Mouse (Mus musculus) MEL (cell line): ENCODE results near the gene Acacb. TPM values are rescaled to one million over a fixed set of nuclear protein-coding genes. Genes with fewer than 3 reads are reported as not detected.

Source experiments
- DNase-seq: peaks from one replicate; pipeline ENCODE4 v3.0.0; 2011; ENCODE audit warnings: low read depth, low spot score
- H3K27ac ChIP-seq: 2 replicates; pipeline ENCODE4 v1.5.1; 2012; ENCODE audit warnings: low read depth, mild to moderate bottlenecking, control low read depth, low read length, moderate library complexity; ENCODE audit not compliant: control insufficient read depth
- H3K27me3 ChIP-seq, 2 experiments: fragments of 150-350 bp in 1 of 2; sonication (generic) in 1 of 2; 2 replicates each; pipeline ENCODE4 v1.6.1; 2012; ENCODE audit warnings: low read length in 2 of 2, mild to moderate bottlenecking in 2 of 2, improper control_type of control experiment in 1 of 2, moderate library complexity in 1 of 2; ENCODE audit not compliant: insufficient read depth in 2 of 2, control insufficient read depth in 1 of 2
- H3K36me3 ChIP-seq, 2 experiments: 2 replicates each; pipeline ENCODE4 v1.6.1; 2012 to 2014; ENCODE audit warnings: low read length in 2 of 2, improper control_type of control experiment in 1 of 2, inconsistent platforms in 1 of 2, mild to moderate bottlenecking in 1 of 2; ENCODE audit not compliant: insufficient read depth in 2 of 2, control insufficient read depth in 1 of 2
- H3K4me1 ChIP-seq, 2 experiments: fragments of 150-350 bp in 1 of 2; sonication (generic) in 1 of 2; 2 replicates each; pipeline ENCODE4 v1.6.1; 2012; ENCODE audit warnings: low read length in 2 of 2, improper control_type of control experiment in 1 of 2, mild to moderate bottlenecking in 1 of 2; ENCODE audit not compliant: insufficient read depth in 2 of 2, control insufficient read depth in 1 of 2
- H3K4me3 ChIP-seq, 2 experiments: fragments of 150-350 bp in 1 of 2; sonication (generic) in 1 of 2; 2 replicates each; pipeline ENCODE4 v1.5.1; 2012; ENCODE audit warnings: low read depth in 2 of 2, low read length in 2 of 2, mild to moderate bottlenecking in 2 of 2, moderate library complexity in 2 of 2, control low read depth in 1 of 2, improper control_type of control experiment in 1 of 2; ENCODE audit not compliant: control insufficient read depth in 1 of 2, insufficient read depth in 1 of 2
- H3K79me2 ChIP-seq: 2 replicates; pipeline ENCODE4 v1.6.1; 2012; ENCODE audit warnings: mild to moderate bottlenecking, low read length, moderate library complexity; ENCODE audit not compliant: control insufficient read depth, poor library complexity, insufficient read depth
- H3K9ac ChIP-seq: 2 replicates; pipeline ENCODE4 v1.6.1; 2012; ENCODE audit warnings: low read depth, mild to moderate bottlenecking, control low read depth, low read length, moderate library complexity; ENCODE audit not compliant: control insufficient read depth, poor library complexity, severe bottlenecking
- H3K9me3 ChIP-seq: fragments of 150-350 bp; sonication (generic); replicated peaks from 2 replicates; pipeline ENCODE4 v1.6.1; 2012; ENCODE audit warnings: mild to moderate bottlenecking, low read length, improper control_type of control experiment, moderate library complexity; ENCODE audit not compliant: insufficient read depth
- BHLHE40 ChIP-seq: IDR thresholded peaks from 2 replicates; pipeline ENCODE4 v1.6.1; 2012; ENCODE audit warnings: low read depth, mild to moderate bottlenecking, inconsistent platforms, low read length, improper control_type of control experiment, borderline replicate concordance
- CTCF ChIP-seq, 3 experiments: IDR thresholded peaks in 2 of 3; conservative IDR thresholded peaks in 1 of 3; 2 replicates each; pipeline ENCODE4 v1.5.1; 2011 to 2012; ENCODE audit warnings: low read length in 3 of 3, low read depth in 2 of 3, mild to moderate bottlenecking in 2 of 3, improper control_type of control experiment in 1 of 3, inconsistent platforms in 1 of 3, mixed read lengths in 1 of 3, moderate library complexity in 1 of 3; ENCODE audit not compliant: control insufficient read depth in 1 of 3, insufficient read depth in 1 of 3, poor library complexity in 1 of 3, severe bottlenecking in 1 of 3
- E2F4 ChIP-seq: IDR thresholded peaks from 2 replicates; pipeline ENCODE4 v1.6.1; 2011; ENCODE audit warnings: low read depth, low read length, improper control_type of control experiment, borderline replicate concordance
- ELF1 ChIP-seq: IDR thresholded peaks from 2 replicates; pipeline ENCODE4 v1.6.1; 2014; ENCODE audit warnings: low read depth, mild to moderate bottlenecking, inconsistent platforms, low read length, improper control_type of control experiment, moderate library complexity
- EP300 ChIP-seq, 2 experiments: IDR thresholded peaks; 2 replicates each; pipeline ENCODE4 v1.6.1; 2011; ENCODE audit warnings: improper control_type of control experiment in 2 of 2, low read length in 2 of 2, low read depth in 1 of 2, mild to moderate bottlenecking in 1 of 2
- ETS1 ChIP-seq: IDR thresholded peaks from 2 replicates; pipeline ENCODE4 v1.6.1; 2012; ENCODE audit warnings: low read depth, mild to moderate bottlenecking, inconsistent platforms, low read length, improper control_type of control experiment, moderate library complexity
- GATA1 ChIP-seq: IDR thresholded peaks from 2 replicates; pipeline ENCODE4 v1.6.1; 2011; ENCODE audit warnings: low read depth, low read length, improper control_type of control experiment
- JUND ChIP-seq: IDR thresholded peaks from 2 replicates; pipeline ENCODE4 v1.6.1; 2011; ENCODE audit warnings: low read depth, mild to moderate bottlenecking, improper control_type of control experiment, low read length
- KAT2A ChIP-seq: conservative IDR thresholded peaks from 2 replicates; pipeline ENCODE4 v1.6.1; 2012; ENCODE audit warnings: low read depth, low read length, improper control_type of control experiment, inconsistent platforms
- MAFK ChIP-seq: IDR thresholded peaks from 2 replicates; pipeline ENCODE4 v1.6.1; 2011; ENCODE audit warnings: low read depth, mild to moderate bottlenecking, low read length, improper control_type of control experiment, borderline replicate concordance
- MEF2A ChIP-seq: IDR thresholded peaks from 2 replicates; pipeline ENCODE4 v1.6.1; 2014; ENCODE audit warnings: low read depth, mild to moderate bottlenecking, inconsistent platforms, low read length, improper control_type of control experiment; ENCODE audit not compliant: poor library complexity, insufficient replicate concordance, severe bottlenecking; ENCODE audit errors: extremely low read depth
- MYB ChIP-seq: IDR thresholded peaks from 2 replicates; pipeline ENCODE4 v1.6.1; 2011; ENCODE audit warnings: mild to moderate bottlenecking, low read depth, low read length, improper control_type of control experiment
- MYC ChIP-seq: IDR thresholded peaks from 2 replicates; pipeline ENCODE4 v1.6.1; 2011; ENCODE audit warnings: low read depth, mild to moderate bottlenecking, low read length, improper control_type of control experiment, moderate library complexity
- NELFE ChIP-seq: IDR thresholded peaks from 2 replicates; pipeline ENCODE4 v1.6.1; 2011; ENCODE audit warnings: low read depth, low read length, improper control_type of control experiment
- POLR2A ChIP-seq, 2 experiments: IDR thresholded peaks; 2 replicates each; pipeline ENCODE4 v1.6.1; 2011 to 2012; ENCODE audit warnings: low read length in 2 of 2, mild to moderate bottlenecking in 2 of 2, control low read depth in 1 of 2, improper control_type of control experiment in 1 of 2, low read depth in 1 of 2, moderate library complexity in 1 of 2; ENCODE audit not compliant: control insufficient read depth in 1 of 2, insufficient read depth in 1 of 2, poor library complexity in 1 of 2
- POLR2AphosphoS2 ChIP-seq: IDR thresholded peaks from 2 replicates; pipeline ENCODE4 v1.6.1; 2011; ENCODE audit warnings: low read length, improper control_type of control experiment
- RAD21 ChIP-seq: IDR thresholded peaks from 2 replicates; pipeline ENCODE4 v1.6.1; 2011; ENCODE audit warnings: mild to moderate bottlenecking, low read depth, low read length, improper control_type of control experiment
- RCOR1 ChIP-seq: IDR thresholded peaks from 2 replicates; pipeline ENCODE4 v1.6.1; 2012; ENCODE audit warnings: low read depth, mild to moderate bottlenecking, inconsistent platforms, low read length, improper control_type of control experiment
- SMC3 ChIP-seq: IDR thresholded peaks from 2 replicates; pipeline ENCODE4 v1.6.1; 2011; ENCODE audit warnings: low read depth, low read length, improper control_type of control experiment
- TAL1 ChIP-seq: IDR thresholded peaks from 2 replicates; pipeline ENCODE4 v1.6.1; 2012; ENCODE audit warnings: mild to moderate bottlenecking, inconsistent platforms, low read length, moderate library complexity, mixed read lengths
- TBP ChIP-seq: IDR thresholded peaks from 2 replicates; pipeline ENCODE4 v1.8.0; 2011; ENCODE audit warnings: low read depth, low read length, improper control_type of control experiment
- TCF12 ChIP-seq: IDR thresholded peaks from 2 replicates; pipeline ENCODE4 v1.6.1; 2014; ENCODE audit warnings: low read depth, mild to moderate bottlenecking, inconsistent platforms, low read length, improper control_type of control experiment, moderate library complexity
- UBTF ChIP-seq: IDR thresholded peaks from 2 replicates; pipeline ENCODE4 v1.6.1; 2012; ENCODE audit warnings: low read depth, mild to moderate bottlenecking, inconsistent platforms, low read length, improper control_type of control experiment, moderate library complexity, borderline replicate concordance; ENCODE audit not compliant: insufficient read depth
- ZC3H11A ChIP-seq: IDR thresholded peaks from 2 replicates; pipeline ENCODE4 v1.6.1; 2012; ENCODE audit warnings: low read depth, mild to moderate bottlenecking, inconsistent platforms, low read length, improper control_type of control experiment
- ZKSCAN1 ChIP-seq: IDR thresholded peaks from 2 replicates; pipeline ENCODE4 v1.6.1; 2012; ENCODE audit warnings: low read depth, mild to moderate bottlenecking, inconsistent platforms, low read length, improper control_type of control experiment, moderate library complexity
- polyA plus RNA-seq, 2 experiments: library from polyadenylated mRNA; stranded (reverse) in 1 of 2; unstranded in 1 of 2; fragments of >175 nt in 1 of 2; fragments of >200 nt in 1 of 2; gene quantifications; 2 replicates each; pipeline versions ENCODE4 v1.2.1 to v1.2.4; 2012; ENCODE audit warnings: low replicate concordance in 2 of 2, low read depth in 1 of 2; ENCODE audit not compliant: insufficient read length in 2 of 2, insufficient read depth in 1 of 2, missing spikeins in 1 of 2
- total RNA-seq: library from RNA; depleted of rRNA; stranded (reverse); fragments of 300-350 nt; gene quantifications from 2 replicates; pipeline ENCODE4 v1.2.3, GENCODE M21; 2012

Acacb gene
- total and polyA plus RNA-seq, 3 experiments = 2.0 to 5.3 TPM; not detected in 1

DNA sequence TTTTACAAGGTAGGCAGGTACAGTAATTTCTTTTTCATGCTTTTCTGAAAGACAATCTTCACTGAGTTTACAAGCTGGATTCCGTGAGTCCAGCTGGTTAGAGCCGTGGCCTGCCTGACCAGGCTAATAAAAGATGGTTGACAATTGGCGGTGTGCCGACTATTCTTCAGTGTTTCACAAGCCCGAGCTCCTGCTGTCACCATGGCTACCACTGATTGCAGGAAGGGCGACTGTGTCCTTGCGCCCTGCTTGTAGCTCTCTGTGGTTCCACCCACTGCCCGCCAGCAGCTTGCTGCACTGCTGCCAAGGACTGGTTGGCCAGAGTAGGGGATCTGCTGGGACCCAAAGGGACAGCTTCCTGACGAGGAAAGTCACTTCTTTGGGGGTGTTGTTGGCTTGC is 7.2 kb upstream of the Acacb start:
- DNase-seq = no peak
- peaks cover 0 to 3% of the 10 kb centered on the region in 2 experiments; a peak in 2 of 4 replicates for H3K36me3 ChIP-seq

DNA sequence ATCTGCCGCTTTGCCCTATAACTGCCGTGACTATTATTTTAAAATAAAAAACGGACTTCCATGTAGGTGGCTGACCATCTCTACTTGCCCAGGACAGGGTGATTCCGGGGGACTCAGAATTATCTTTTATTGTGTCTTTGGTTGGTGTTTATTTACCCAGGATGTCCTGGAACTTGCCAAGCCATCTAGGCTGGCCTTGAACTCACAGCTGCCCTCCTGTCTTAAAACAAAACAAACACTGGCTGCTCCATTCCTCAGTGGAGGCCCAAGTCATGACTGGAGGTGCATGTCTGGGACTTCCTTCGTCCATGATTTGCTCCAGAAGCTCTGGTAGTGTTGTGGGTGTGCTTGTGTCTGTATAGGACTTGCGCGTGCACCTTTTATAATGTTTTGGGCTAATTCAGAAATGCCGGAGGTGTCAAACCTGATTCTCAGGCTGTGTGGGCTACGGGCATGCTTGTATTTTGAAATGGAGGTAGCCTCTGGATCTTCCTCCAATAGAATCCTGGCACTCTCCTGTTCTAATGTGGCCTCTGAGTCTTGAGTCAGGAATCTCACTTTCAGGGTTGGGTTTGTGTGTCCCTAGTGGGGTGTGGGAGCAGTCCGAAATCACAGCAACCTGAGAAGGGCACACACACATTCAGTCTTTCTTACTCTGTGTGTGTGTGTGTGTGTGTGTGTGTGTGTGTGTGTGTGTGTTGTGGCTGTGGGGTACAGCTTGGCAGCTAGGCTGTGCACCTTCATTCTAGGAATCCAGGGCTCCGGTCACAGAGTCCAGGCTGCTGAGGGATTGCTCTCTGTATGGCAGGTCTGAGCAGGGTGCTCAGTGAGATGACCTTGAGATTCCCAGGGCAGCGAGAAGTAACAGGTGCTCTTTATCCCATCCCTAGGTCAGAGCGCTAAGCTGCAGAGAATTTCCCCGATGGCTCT is 973 bp downstream of the Acacb start:
- Histone ChIP-seq H3K4me1 (no peaks in the 10 kb centered on the region), H3K9me3 (no peaks in the 10 kb centered on the region), H3K9ac (no peak overlapping the region), H3K4me3 (no peak overlapping the region), H3K27ac (no peak overlapping the region), H3K36me3 (no peaks in the 10 kb centered on the region), H3K27me3 (no peaks in the 10 kb centered on the region; a peak in 1 of 4 replicates), H3K79me2 (no peaks in the 10 kb centered on the region)
- TF ChIP-seq JUND (no peak), SMC3 (no peak), BHLHE40 (no peak), MYC (no peak), KAT2A (no peak), ZKSCAN1 (no peak), E2F4 (no peak), TCF12 (no peak), UBTF (no peak), RCOR1 (no peak), MAFK (no peak), GATA1 (no peak), CTCF (IDR thresholded peaks at IDR 0.05 in 2 of 3, conservative IDR thresholded peaks at IDR 0.05 in 1 of 3; ENCODE audit: control insufficient read depth in 1 of 3, insufficient read depth in 1 of 3, low read depth in 2 of 3, low read length in 3 of 3, poor library complexity in 1 of 3, severe bottlenecking in 1 of 3) (no peak), ETS1 (no peak), POLR2A (IDR thresholded peaks at IDR 0.05; ENCODE audit: control insufficient read depth in 1 of 2, insufficient read depth in 1 of 2, low read depth in 1 of 2, low read length in 2 of 2, poor library complexity in 1 of 2) (no peak), TBP (no peak), MYB (no peak), TAL1 (no peak), ELF1 (no peak)
- DNase-seq = no peak

More for the DNA sequence above, 7.2 kb upstream of the Acacb start:
- Histone ChIP-seq H3K9me3 (no peaks in the 10 kb centered on the region), H3K27ac (no peak overlapping the region), H3K79me2 (no peaks in the 10 kb centered on the region), H3K4me1 (peaks cover 2 to 7% of the 10 kb centered on the region in 2 experiments; a peak in 3 of 4 replicates), H3K4me3 (no peak overlapping the region), H3K9ac (no peak overlapping the region), H3K27me3 (no peaks in the 10 kb centered on the region)
- TF ChIP-seq ZC3H11A (no peak), RCOR1 (no peak), RAD21 (no peak), KAT2A (no peak), MYC (no peak), EP300 (IDR thresholded peaks at IDR 0.05; ENCODE audit: low read depth in 1 of 2, low read length in 2 of 2) (no peak), POLR2AphosphoS2 (no peak), BHLHE40 (no peak), ZKSCAN1 (no peak), ELF1 (no peak), CTCF (IDR thresholded peaks at IDR 0.05 in 2 of 3, conservative IDR thresholded peaks at IDR 0.05 in 1 of 3; ENCODE audit: control insufficient read depth in 1 of 3, insufficient read depth in 1 of 3, low read depth in 2 of 3, low read length in 3 of 3, poor library complexity in 1 of 3, severe bottlenecking in 1 of 3) (no peak), NELFE (no peak), TCF12 (no peak), MEF2A (no peak), ETS1 (no peak)
